Mouse (Mus musculus) midbrain, embryonic 12.5 days (tissue): ENCODE results near the gene Swap70. TPM values are rescaled to one million over a fixed set of nuclear protein-coding genes. Genes with fewer than 3 reads are reported as not detected.
A peak's percentile ranks its signal among the peaks of the same experiment; 100 is the strongest.
"Not testable (repeated sequence)": the region's sequence is repeated elsewhere in the genome, so short reads cannot be mapped to it uniquely, and the experiment has no call there.

Experiments used
- ATAC-seq: fragments of 200-750 bp; cut with Nextera tagmentation; 2 replicates; pipeline ENCODE4 v1.8.0; 2017; ENCODE audit warnings: low read depth, moderate TSS enrichment, moderate library complexity; ENCODE audit not compliant: low FRiP score
- H3K27ac ChIP-seq: fragments of 300-500 bp; sonication (generic); replicated peaks from 2 replicates; pipeline ENCODE4 v1.5.1; 2016; ENCODE audit warnings: mild to moderate bottlenecking
- H3K27me3 ChIP-seq: fragments of 300-500 bp; sonication (generic); 2 replicates; pipeline ENCODE4 v1.6.1; 2016; ENCODE audit warnings: mild to moderate bottlenecking
- H3K36me3 ChIP-seq: fragments of 300-500 bp; sonication (generic); 2 replicates; pipeline ENCODE4 v1.6.1; 2016
- H3K4me1 ChIP-seq: fragments of 300-500 bp; sonication (generic); 2 replicates; pipeline ENCODE4 v1.6.1; 2016
- H3K4me2 ChIP-seq: fragments of 300-500 bp; sonication (generic); replicated peaks from 2 replicates; pipeline ENCODE4 v1.6.1; 2016; ENCODE audit warnings: mild to moderate bottlenecking, moderate library complexity
- H3K4me3 ChIP-seq: fragments of 300-500 bp; sonication (generic); 2 replicates; pipeline ENCODE4 v1.5.1; 2016; ENCODE audit warnings: mild to moderate bottlenecking
- H3K9ac ChIP-seq: fragments of 300-500 bp; sonication (generic); replicated peaks from 2 replicates; pipeline ENCODE4 v1.6.1; 2016; ENCODE audit warnings: mild to moderate bottlenecking, moderate library complexity
- H3K9me3 ChIP-seq: fragments of 300-500 bp; sonication (generic); 2 replicates; pipeline ENCODE4 v1.6.1; 2016; ENCODE audit warnings: mild to moderate bottlenecking
- whole genome bisulfite sequencing: fragments of 180-500 bp; shearing (Covaris S2); methylation state at CpG from one replicate; pipeline ENCODE4 v1.1.7; 2016; 5-methylcytosine and 5-hydroxymethylcytosine counted together
- polyA plus RNA-seq: library from polyadenylated mRNA; unstranded; fragments of >200 nt; fragmentation: Nextera tagmentation; extraction: Ambion mirVana; gene quantifications from 2 replicates; pipeline ENCODE4 v1.2.1, GENCODE M21; 2016

Gene Swap70
- polyA plus RNA-seq, 1 experiment from 2014 or later: 19.2 TPM

DNA sequence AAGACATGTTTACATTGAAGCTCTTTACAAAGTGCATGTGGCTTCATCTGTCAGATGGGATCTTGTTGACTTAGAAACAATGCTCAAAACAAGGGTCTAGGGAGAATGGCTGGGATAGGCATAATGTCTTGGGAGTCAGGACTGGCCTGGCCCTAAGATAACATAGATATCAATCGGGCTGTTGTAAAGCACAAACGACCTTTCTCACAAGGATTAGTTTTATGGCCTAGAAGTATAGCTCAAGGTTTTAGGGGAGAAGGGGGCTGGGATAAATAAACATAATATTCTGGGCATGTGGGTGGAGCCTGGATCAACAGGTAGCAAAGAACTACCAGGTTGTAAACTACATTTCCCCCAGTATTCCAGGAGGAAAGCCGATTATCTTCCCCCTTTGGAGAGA, 10.5 kb upstream of the Swap70 start:
- 83% methylated on average over 3 of the region's 3 CpGs for WGBS
- H3K9ac ChIP-seq: no peak overlapping the region

GRCm38 (mm10) chr7:110214882-110215281, 6.6 kb upstream of the Swap70 start:
- 85% methylated on average over 3 of the region's 3 CpGs for WGBS
- Histone ChIP-seq H3K4me3 (no peak overlapping the region), H3K9me3 (no peaks in the 10 kb centered on the region), H3K9ac (no peak overlapping the region), H3K27me3 (no peaks in the 10 kb centered on the region), H3K36me3 (no peaks in the 10 kb centered on the region), H3K4me1 (no peaks in the 10 kb centered on the region), H3K27ac (no peak overlapping the region), H3K4me2 (no peak overlapping the region)
- no peak for ATAC-seq

More for the DNA sequence above, 10.5 kb upstream of the Swap70 start:
- ATAC-seq: no peak
- no peak overlapping the region for H3K4me3 ChIP-seq
- no peaks in the 10 kb centered on the region for H3K36me3 ChIP-seq
- H3K4me2 ChIP-seq: no peak overlapping the region
- no peaks in the 10 kb centered on the region for H3K4me1 ChIP-seq
- H3K27ac ChIP-seq: no peak overlapping the region
- no peaks in the 10 kb centered on the region for H3K27me3 ChIP-seq
- 0 out of 2 replicates have a peak, but pooled peaks cover 15% of the 10 kb centered on the region for H3K9me3 ChIP-seq

DNA sequence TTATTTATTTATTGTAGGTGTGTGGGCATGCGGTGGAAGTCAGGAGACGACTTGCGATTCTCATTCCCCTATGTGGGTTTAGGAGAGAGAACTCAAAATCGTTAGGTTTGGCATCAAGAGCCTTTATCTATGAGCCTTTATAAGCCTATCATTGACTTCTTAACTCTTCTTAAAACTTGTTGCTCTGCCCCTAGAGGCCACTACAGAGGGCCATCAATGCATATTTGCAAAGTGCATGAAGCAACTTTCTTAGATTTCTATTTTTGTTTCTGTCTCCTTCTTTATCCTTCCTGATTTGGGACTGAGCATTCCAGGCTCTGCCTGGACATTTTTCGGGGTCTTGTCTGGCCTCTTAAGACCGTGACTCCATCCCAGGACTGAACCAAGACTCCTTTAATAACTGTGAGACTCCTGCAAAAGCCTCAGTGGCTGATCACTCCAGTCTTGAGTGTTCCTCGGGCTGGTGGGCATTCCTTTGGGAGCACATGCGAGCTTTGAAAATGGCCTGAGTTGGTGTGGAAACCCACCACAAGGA, 393 bp upstream of the Swap70 start:
- Histone ChIP-seq H3K4me2 (peak overlapping the region; percentile 84), H3K27ac (no peak overlapping the region), H3K4me3 (peak overlapping the region; percentile 78), H3K9ac (peak overlapping the region; percentile 79; the same call in 1 of the 2 replicates), H3K4me1 (no peaks in the 10 kb centered on the region; the same call in 1 of the 2 replicates), H3K27me3 (no peaks in the 10 kb centered on the region), H3K9me3 (no peaks in the 10 kb centered on the region), H3K36me3 (0 out of 2 replicates have a peak, but pooled peaks cover 3% of the 10 kb centered on the region)
- WGBS: 20% methylated on average over 8 of the region's 8 CpGs
- no peak for ATAC-seq

GRCm38 (mm10) chr7:110222583-110223182, 1.2 kb downstream of the Swap70 start:
- no peaks in the 10 kb centered on the region; the same call in 1 of the 2 replicates for H3K4me1 ChIP-seq
- no peak for ATAC-seq
- WGBS: 21% methylated on average over 12 of the region's 12 CpGs
- no peak overlapping the region for H3K9ac ChIP-seq
- H3K4me3 ChIP-seq: peak overlapping the region; percentile 78
- no peaks in the 10 kb centered on the region for H3K27me3 ChIP-seq
- H3K27ac ChIP-seq: no peak overlapping the region
- no peaks in the 10 kb centered on the region for H3K9me3 ChIP-seq
- H3K4me2 ChIP-seq: peak overlapping the region; percentile 84
- H3K36me3 ChIP-seq: 0 out of 2 replicates have a peak, but pooled peaks cover 3% of the 10 kb centered on the region

- no peaks in the 10 kb centered on the region for H3K27me3 ChIP-seq
- H3K9me3 ChIP-seq: no peaks in the 10 kb centered on the region
- no peak for ATAC-seq
- no peak overlapping the region for H3K9ac ChIP-seq
- H3K27ac ChIP-seq: no peak overlapping the region
- H3K36me3 ChIP-seq: 0 out of 2 replicates have a peak, but pooled peaks cover 3% of the 10 kb centered on the region
- no peaks in the 10 kb centered on the region; the same call in 1 of the 2 replicates for H3K4me1 ChIP-seq
- H3K4me3 ChIP-seq: no peak overlapping the region
- WGBS: 84% methylated on average over 2 of the region's 2 CpGs
- no peak overlapping the region for H3K4me2 ChIP-seq
These were observed 2.4 kb downstream of the Swap70 start for GRCm38 (mm10) chr7:110223727-110224510.

DNA sequence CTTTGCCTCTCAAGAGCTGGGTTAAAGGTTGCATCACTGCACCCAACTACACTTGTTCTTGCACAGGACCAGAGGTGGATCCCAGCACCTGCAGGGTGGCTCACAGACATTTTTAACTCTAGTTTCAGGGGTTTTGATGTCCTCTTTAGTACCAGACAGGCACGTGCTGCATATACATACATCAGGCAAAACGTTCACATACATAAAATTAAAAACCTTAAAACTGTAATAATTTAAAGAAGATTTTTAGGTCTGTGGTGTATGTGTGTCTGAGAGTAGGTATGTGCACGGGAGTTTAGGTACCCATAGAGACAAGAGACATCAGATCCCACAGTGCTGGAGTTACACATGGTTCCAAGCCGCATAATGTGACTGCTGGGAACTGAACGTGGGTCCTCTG, 5.0 kb downstream of the Swap70 start:
- WGBS: 94% methylated on average over 5 of the region's 5 CpGs
- H3K4me2 ChIP-seq: no peak overlapping the region

DNA sequence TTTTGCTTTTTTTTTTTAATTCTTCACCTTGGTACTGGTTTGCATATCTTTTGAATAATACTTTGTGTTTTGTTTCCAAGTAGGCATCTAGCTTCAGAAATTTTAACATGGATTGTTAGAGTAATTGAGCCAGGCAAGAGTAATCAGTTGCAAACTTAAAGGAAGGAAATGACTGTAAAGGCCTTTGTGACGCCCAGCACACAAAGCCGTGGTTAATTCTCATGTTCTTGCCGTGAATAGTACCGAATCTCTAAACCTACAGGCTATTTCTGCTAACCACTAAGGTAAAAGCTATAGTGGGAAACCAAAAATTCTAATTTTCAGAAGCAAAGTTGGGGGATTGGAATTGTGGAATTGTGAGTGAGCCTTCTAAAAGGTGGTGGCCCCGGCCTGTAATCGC, 8.5 kb downstream of the Swap70 start:
- no peak overlapping the region for H3K4me2 ChIP-seq
- H3K36me3 ChIP-seq: 0 out of 2 replicates have a peak, but pooled peaks cover 3% of the 10 kb centered on the region
- H3K9ac ChIP-seq: no peak overlapping the region
- H3K4me3 ChIP-seq: no peak overlapping the region
- no peak for ATAC-seq
- WGBS: 87% methylated on average over 6 of the region's 6 CpGs
- H3K4me1 ChIP-seq: no peaks in the 10 kb centered on the region
- no peaks in the 10 kb centered on the region for H3K27me3 ChIP-seq
- H3K9me3 ChIP-seq: no peaks in the 10 kb centered on the region
- no peak overlapping the region for H3K27ac ChIP-seq

More for the DNA sequence above, 5.0 kb downstream of the Swap70 start:
- Histone ChIP-seq H3K9me3 (no peaks in the 10 kb centered on the region), H3K9ac (no peak overlapping the region), H3K4me1 (no peaks in the 10 kb centered on the region; the same call in 1 of the 2 replicates), H3K27me3 (no peaks in the 10 kb centered on the region), H3K36me3 (0 out of 2 replicates have a peak, but pooled peaks cover 3% of the 10 kb centered on the region), H3K4me3 (no peak overlapping the region), H3K27ac (no peak overlapping the region)
- ATAC-seq: no peak

DNA sequence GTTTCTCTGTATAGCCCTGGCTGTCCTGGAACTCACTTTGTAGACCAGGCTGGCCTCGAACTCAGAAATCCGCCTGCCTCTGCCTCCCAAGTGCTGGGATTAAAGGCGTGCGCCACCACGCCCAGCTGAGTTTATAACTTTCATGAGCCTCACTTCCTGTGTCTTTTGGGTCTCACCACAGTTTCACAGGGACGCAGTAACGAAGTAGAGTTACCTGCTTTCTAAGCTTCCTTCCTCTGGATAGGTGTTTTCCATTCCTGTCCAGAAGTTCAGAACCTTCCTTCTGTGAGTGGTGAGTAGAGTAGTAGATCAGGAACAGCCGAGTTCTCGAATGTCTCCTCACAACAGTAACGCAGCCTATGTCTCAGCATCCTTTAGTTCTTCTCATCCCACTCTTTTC, 9.6 kb downstream of the Swap70 start:
- H3K4me3 ChIP-seq, H3K4me2 ChIP-seq, H3K9ac ChIP-seq, ATAC-seq, H3K27me3 ChIP-seq, H3K36me3 ChIP-seq, H3K27ac ChIP-seq, H3K4me1 ChIP-seq, H3K9me3 ChIP-seq: not testable (repeated sequence)
- WGBS: 95% methylated on average over 10 of the region's 10 CpGs

- H3K9me3 ChIP-seq: no peaks in the 10 kb centered on the region
- no peak overlapping the region for H3K4me3 ChIP-seq
- H3K27me3 ChIP-seq: no peaks in the 10 kb centered on the region
- no peak overlapping the region for H3K9ac ChIP-seq
- H3K4me2 ChIP-seq: no peak overlapping the region
- no peaks in the 10 kb centered on the region for H3K36me3 ChIP-seq
- ATAC-seq: no peak
- no peak overlapping the region for H3K27ac ChIP-seq
- peaks cover 8% of the 10 kb centered on the region; the same call in 1 of the 2 replicates for H3K4me1 ChIP-seq
- WGBS: 84% methylated on average over 4 of the region's 4 CpGs
These were observed 14.6 kb downstream of the Swap70 start for GRCm38 (mm10) chr7:110236085-110236484.

GRCm38 (mm10) chr7:110237451-110237836, 15.9 kb downstream of the Swap70 start:
- Histone ChIP-seq H3K9me3 (no peaks in the 10 kb centered on the region), H3K36me3 (no peaks in the 10 kb centered on the region), H3K9ac (no peak overlapping the region), H3K4me2 (no peak overlapping the region), H3K27me3 (no peaks in the 10 kb centered on the region), H3K4me3 (no peak overlapping the region), H3K4me1 (peaks cover 8% of the 10 kb centered on the region; the same call in 1 of the 2 replicates), H3K27ac (no peak overlapping the region)
- no peak for ATAC-seq
- 41% methylated on average over 3 of the region's 3 CpGs for WGBS

- ATAC-seq: no peak
- H3K4me1 ChIP-seq: peaks cover 8% of the 10 kb centered on the region; the same call in 1 of the 2 replicates
- H3K27me3 ChIP-seq: no peaks in the 10 kb centered on the region
- H3K36me3 ChIP-seq: no peaks in the 10 kb centered on the region
- H3K4me3 ChIP-seq: no peak overlapping the region
- no peak overlapping the region for H3K4me2 ChIP-seq
- H3K27ac ChIP-seq: no peak overlapping the region
- H3K9me3 ChIP-seq: no peaks in the 10 kb centered on the region
- 23% methylated on average over 2 of the region's 2 CpGs for WGBS
- H3K9ac ChIP-seq: no peak overlapping the region
These were observed 16.4 kb downstream of the Swap70 start for GRCm38 (mm10) chr7:110237837-110238451.

- ATAC-seq: no peak
- Histone ChIP-seq H3K36me3 (no peaks in the 10 kb centered on the region), H3K27ac (no peak overlapping the region), H3K9me3 (no peaks in the 10 kb centered on the region), H3K4me2 (no peak overlapping the region), H3K4me1 (peaks cover 8% of the 10 kb centered on the region; the same call in 1 of the 2 replicates), H3K27me3 (no peaks in the 10 kb centered on the region), H3K4me3 (no peak overlapping the region), H3K9ac (no peak overlapping the region)
- WGBS: 79% methylated on average over 4 of the region's 4 CpGs
These were observed 18.1 kb downstream of the Swap70 start for GRCm38 (mm10) chr7:110239590-110239989.
